Mouse (Mus musculus): ENCODE measurements around the gene Phkg2.
A peak's percentile ranks its signal among the peaks of the same experiment; 100 is the strongest.

The Phkg2 gene

DNA sequence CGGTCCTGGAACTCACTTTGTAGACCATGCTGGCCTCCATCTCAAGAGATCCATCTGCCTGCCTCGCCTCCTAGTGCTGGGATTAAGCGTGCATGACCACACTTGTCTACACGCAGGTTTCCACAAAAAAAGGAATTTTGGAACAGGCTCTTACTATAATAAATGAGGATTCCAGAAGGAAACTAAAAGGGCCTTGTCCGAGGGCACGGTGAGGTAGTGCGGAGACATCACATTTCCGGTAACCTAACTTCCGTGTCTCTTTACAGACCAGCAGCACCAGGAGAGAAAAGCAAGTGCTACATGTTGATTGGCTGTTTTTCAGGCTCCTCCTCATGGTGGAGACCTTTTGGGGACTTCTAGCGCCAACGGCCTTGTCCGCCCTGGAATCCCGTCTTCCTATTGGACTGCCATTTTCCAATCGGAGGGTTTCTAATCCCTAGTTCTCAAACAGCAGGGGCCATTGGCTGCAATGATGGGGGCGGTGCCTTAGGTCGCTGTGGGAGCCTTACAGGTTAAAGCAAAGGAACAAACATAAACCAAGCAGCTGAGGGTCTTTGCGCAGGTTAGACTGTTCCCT lies at the start of gene Phkg2:
Gene Phkg2, plus strand, starts transcription at position 446 of the 577 bp plus-strand sequence.
- peak; percentile 97 for DNase-seq

- no peak for DNase-seq
Measured at GRCm38 (mm10) chr7:127541671-127542070, 31.5 kb upstream of the Phkg2 start.

DNA sequence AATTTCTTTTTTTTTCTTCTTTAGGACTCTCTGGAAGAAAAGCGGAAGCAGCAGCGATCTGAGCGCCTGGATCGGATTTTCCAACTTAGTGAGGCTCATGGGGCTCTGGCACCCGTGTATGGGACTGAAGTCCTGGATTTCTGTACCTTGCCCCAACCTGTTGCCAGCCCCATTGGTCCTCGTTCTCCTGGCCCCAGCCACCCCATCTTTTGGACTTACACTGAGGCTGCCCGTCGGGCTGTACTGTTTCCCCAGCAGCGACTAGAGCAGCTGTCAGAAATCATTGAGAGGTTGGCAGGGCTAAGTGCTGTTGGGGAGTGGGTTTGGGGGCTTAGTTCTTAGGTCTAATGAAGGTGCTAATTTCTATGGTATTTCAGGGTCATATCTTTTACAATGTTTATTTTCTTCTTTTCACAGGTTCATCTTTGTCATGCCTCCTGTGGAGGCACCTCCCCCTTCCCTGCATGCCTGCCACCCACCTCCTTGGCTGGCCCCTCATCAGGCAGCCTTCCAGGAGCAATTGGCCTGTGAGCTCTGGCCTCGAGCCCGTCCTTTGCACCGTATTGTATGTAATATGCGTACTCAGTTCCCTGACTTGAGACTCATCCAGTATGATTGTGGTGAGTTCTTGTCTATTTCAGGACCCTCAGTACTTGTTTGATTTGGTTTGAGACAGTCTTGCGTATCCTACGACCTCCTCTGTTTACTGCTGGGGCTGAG lies 23.9 kb upstream of the Phkg2 start:
- no peak for DNase-seq

GRCm38 (mm10) chr7:127551558-127551957 lies 21.6 kb upstream of the Phkg2 start:
- no peak for DNase-seq

DNA sequence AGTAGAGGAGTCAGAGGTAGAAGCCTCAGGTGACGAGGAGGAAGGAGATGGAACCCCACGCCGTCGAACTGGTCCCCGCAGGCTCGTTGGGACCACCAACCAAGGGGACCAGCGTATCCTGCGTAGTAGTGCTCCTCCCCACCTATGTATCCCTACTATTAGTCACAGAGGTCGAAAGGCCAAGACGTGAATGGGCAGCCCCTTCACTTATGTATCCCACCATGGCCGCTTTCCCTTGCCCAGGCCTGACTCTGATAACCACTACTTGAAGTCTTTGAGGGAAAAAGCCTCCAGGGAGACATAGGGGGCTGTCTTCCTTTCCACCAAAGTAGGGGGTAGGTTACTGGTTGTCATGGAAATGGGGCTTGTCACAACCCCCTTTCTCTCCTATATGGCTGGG lies 12.6 kb upstream of the Phkg2 start:
- no peak for DNase-seq

GRCm38 (mm10) chr7:127561340-127561858 lies 11.7 kb upstream of the Phkg2 start, which contains the start of gene Tmem265:
Gene Tmem265 (plus strand): TSS chr7:127561390.
- DNase-seq, result no peak

DNA sequence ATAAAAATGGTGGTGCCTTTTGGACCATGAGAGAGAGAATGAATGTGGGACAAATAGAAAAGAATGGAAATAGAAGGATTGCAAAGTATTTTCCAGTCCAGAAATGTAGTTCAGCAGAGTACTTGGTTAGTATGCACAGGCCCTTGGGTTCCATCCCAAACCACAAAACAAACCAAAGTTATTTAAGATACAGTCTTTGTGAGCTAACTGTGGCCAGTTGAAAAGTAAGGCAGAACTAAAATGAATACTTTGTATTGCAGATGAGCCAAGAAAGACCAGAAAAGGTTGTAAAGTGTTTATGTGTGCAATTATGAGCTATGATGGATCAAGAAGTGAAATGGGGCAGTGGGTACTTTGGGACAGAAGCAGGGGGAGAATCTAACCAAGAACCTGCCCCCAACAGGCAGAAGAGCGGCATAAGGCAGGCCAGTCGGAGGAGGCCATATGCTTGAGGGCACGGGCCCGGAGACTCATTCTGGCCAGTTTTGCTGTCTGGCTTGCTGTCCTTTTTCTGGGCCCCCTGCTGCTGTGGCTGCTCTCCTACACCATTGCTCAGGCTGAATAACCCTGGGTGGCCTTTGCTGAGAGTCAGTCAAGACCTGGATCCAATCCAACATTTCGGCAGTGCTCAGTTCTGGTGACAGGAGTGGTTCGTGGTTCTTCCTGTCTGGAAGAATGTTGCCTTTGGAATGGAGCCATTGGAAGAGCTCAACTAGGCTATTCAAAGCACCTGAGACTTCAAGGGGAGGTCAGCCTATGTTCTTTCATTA lies 8.6 kb upstream of the Phkg2 start:
- DNase-seq, result no peak

GRCm38 (mm10) chr7:127573503-127574008 lies 416 bp downstream of the Phkg2 start:
- no peak for DNase-seq

DNA sequence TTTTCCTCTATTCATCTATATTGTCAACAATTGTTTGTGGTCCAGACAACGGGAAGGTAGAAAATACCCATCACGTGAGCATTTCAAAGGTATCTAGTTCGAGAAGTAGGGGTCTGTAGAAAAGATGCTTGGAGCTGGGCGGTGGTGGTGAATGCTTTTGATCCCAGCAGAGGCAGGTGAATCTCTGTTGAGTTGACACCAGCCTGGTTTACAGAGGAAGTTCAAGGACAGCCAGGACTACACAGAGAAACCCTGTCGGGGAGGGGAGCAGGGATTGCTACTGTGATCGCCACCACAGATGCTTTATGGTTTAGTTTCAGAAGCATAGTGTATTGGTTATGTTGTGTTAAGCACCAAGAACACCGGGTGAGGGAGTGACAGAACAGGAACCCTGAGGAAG lies 975 bp downstream of the Phkg2 start:
- no peak for DNase-seq

DNA sequence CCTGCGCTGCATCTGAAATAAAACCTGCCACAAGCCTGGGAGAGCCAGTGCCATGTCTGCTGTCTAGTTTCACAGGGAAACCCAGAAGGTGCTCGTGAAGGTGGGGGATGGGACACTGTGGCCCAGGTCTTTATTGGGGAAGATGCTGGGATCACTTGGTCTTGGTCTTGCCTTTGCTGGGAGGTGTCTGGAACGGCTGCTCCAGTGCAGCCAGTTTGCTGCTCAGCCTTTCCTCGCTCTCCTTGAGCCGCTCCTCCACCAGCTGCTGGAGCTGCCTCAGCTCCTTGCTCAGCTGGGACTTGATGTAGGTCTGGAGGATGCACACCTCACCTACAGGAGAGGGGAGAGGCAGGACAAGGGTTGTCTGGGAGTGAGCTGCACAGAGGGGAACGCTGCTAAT lies 10.1 kb downstream of the Phkg2 start:
- no peak for DNase-seq

DNA sequence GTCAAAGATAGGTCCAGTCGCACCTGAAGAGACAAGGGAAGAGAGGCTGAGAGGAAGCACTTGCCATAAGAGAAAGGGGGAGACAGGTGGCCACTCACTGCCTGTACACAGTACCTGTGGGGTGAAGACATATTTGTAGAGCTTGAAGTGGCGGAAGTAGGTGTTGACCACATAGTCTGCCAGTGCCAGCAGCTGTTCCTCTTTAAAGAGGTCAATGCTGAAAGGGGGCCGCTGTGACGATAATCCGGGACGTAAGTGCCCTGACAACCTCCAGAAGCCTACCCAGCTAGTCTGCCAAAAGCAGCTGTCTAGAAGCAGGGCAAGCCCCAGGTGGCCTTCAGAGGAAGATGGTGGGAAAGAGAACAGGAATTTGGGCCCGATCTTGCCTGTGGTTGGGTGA lies 11.9 kb downstream of the Phkg2 start:
- DNase-seq, result no peak

DNA sequence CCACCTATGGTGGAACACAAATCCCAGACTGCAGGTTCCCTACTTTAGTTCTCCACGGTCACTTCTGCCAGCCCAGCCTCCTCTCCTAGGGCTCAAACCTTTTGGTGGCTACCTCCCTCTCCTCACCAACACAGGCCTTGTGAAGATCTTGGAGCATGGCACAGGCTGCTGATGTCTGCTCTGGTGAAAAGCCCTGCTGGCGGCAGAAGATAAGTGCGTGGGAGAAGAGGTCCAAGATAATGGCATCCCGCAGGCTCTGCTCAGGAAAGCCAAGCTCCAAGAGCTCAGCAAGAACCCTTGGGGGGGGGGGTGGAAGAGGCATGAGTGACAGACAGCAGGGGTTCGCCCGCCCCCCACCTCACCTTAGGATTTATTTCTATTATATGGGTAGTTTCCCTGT lies 13.0 kb downstream of the Phkg2 start:
- no peak for DNase-seq

GRCm38 (mm10) chr7:127587196-127587595 lies 14.1 kb downstream of the Phkg2 start:
- DNase-seq, result no peak

DNA sequence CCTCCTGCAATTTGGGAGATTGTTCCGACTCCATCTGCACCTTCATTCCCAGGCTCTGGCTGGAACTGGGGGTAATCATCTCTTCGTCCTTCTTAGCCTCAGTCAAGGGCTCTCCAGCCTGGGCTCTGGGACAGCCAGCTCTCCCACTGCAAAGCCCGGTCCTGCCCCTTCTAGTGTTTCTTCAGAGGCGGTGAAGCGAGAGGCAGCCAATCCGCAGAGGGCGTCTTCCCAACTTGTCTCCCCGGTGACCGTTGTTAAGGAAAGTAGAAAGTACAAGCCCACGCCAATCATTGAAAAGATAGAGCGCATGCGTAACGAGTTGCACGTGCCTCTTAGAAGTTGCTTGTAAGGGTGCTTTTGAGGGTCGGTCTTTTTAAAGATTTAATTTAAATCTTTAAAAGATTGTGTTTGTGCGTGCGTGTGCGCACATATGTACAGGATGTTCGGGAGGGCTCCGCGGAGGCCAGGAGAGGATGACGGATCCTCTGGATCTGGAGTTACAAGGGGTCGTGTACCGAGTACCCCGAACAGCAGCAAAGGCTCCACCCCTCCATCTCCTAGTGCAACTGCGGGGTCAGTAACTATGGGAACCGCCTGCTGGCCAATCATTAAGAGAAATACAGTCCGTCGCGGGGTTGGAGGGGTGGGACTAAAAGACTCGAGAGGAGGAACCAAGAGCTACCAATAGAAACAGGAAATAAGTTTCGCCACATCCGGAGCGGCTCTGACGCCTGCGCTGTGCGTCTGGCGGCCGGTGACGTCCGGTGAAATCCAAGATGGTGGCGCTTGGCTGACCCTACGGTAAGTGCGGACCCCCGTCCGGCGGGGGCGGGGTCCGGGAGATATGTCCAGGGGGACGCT lies 15.1 kb downstream of the Phkg2 start, which contains the start of the genes Ccdc189 and Rnf40:
Gene Ccdc189, minus strand, starts transcription at position 585 of the 861 bp plus-strand sequence.
Gene Rnf40, plus strand, starts transcription at position 757 of the 861 bp plus-strand sequence.
- peak; percentile 99 for DNase-seq

DNA sequence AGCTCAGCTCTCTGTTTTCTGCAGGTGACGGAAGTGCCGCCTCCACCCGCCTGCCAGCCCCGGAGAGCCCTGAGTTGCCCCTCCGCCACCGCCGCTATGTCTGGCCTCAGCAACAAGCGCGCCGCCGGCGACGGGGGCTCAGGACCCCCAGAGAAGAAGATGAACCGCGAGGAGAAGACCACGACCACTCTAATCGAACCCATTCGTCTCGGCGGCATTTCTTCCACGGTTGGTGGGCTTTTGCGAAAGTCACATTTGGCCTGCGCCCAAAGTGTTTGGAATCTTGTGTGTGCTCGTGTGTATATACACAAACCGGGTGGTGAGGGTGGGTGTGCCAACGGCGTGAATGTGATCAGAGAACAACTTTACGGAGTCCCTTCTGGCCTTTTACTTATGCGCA lies 15.8 kb downstream of the Phkg2 start:
- no peak for DNase-seq

GRCm38 (mm10) chr7:127589637-127590036 lies 16.5 kb downstream of the Phkg2 start:
- DNase-seq, result no peak

DNA sequence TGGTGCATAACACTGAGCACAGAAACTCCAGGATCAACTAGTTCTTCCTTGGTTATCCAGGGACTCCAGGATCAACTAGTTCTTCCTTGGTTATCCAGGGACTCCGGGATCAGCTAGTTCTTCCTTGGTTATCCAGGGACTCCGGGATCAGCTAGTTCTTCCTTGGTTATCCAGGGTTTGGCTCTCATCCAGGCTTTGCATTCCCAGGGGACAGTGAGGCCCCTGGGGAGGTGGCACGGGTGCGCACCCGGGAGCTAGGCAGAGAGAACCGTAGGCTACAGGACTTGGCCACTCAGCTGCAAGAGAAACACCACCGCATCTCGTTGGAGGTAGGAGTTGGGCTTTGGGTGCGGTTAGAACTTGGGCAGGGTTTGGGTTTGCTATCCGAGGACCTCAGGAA lies 18.0 kb downstream of the Phkg2 start:
- DNase-seq, result no peak

GRCm38 (mm10) chr7:127592575-127592974 lies 19.4 kb downstream of the Phkg2 start:
- DNase-seq, result no peak

DNA sequence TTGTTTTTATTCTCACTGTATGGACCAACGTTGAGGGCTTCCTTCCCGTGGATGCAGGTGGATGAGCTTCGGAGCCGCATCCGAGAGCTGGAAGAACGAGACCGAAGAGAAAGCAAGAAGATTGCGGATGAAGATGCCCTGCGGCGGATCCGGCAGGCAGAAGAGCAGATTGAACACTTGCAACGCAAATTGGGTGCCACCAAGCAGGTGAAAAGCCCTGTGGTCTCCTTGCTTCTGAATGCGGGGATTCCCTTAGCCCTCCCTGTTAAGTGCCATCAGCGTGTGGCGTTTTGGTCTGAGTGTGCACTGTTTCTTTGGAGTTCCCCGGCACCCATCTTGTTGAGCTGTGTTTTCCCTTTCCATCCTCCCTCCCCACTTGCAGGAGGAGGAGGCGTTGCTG lies 23.6 kb downstream of the Phkg2 start:
- DNase-seq, result no peak

DNA sequence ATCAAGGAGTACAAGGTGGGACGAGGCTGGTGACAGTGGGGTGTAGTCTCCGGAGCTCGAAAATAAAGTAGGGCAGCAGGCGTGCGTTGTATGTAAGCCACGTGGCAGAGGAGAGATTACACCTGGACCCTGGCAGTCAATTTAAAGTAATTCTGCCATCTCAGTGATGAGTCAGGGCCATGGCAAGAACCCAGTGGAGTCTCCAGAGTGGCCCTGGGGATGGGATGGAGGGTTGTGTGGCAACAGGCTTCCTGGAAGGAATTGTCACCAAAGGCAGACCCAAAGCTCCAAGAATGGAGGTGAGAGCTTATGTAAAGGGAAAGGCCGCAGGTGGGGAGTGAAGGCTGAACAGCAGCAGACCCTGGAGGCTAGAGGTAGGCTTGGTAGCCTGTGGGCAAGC lies 27.5 kb downstream of the Phkg2 start:
- no peak for DNase-seq

- DNase-seq, result no peak
Measured at GRCm38 (mm10) chr7:127601735-127602134, 28.6 kb downstream of the Phkg2 start.

- no peak for DNase-seq
Measured at GRCm38 (mm10) chr7:127602903-127603302, 29.8 kb downstream of the Phkg2 start.

All from layer of hippocampus, adult 9-11 months (tissue).